Mouse (Mus musculus) liver, adult 2 months (tissue): ENCODE measurements at regions not wholly inside any gene's neighbourhood (a gene's known extent, or its start where the extent isn't known, plus 50 kb on each side); places are given as distances from the start of the nearest gene placed in this dataset.

Experiments used
- DNase-seq: peaks from one replicate; pipeline ENCODE4 v3.0.0-alpha.2; 2011; ENCODE audit warnings: low read depth, low spot score; ENCODE audit errors: extremely low read depth
- H3K27ac ChIP-seq: fragments of 200-500 bp; replicated peaks from 2 replicates; pipeline ENCODE4 v1.5.1; 2012; ENCODE audit warnings: low read depth, mild to moderate bottlenecking, control low read depth, inconsistent platforms, low read length; ENCODE audit not compliant: insufficient read depth
- H3K27me3 ChIP-seq: fragments of 200-500 bp; 2 replicates; pipeline ENCODE4 v1.6.1; 2012; ENCODE audit warnings: mild to moderate bottlenecking, moderate library complexity, low read length, inconsistent platforms; ENCODE audit not compliant: control insufficient read depth, insufficient read depth
- H3K36me3 ChIP-seq: fragments of 200-500 bp; 2 replicates; pipeline ENCODE4 v1.6.1; 2012; ENCODE audit warnings: low read length, inconsistent platforms; ENCODE audit not compliant: control insufficient read depth, insufficient read depth
- H3K4me1 ChIP-seq: fragments of 200-500 bp; 2 replicates; pipeline ENCODE4 v1.6.1; 2011; ENCODE audit warnings: low read length; ENCODE audit not compliant: control insufficient read depth, insufficient read depth
- H3K4me3 ChIP-seq: fragments of 200-500 bp; 2 replicates; pipeline ENCODE4 v1.5.1; 2011; ENCODE audit warnings: low read depth, mild to moderate bottlenecking, control low read depth, low read length, moderate library complexity; ENCODE audit not compliant: insufficient read depth
- H3K79me2 ChIP-seq: fragments of 200-500 bp; 2 replicates; pipeline ENCODE4 v1.6.1; 2012; ENCODE audit warnings: inconsistent platforms, mild to moderate bottlenecking, low read length, moderate library complexity; ENCODE audit not compliant: control insufficient read depth, insufficient read depth
- H3K9ac ChIP-seq: fragments of 200-500 bp; 2 replicates; pipeline ENCODE4 v1.6.1; 2012; ENCODE audit warnings: low read depth, mild to moderate bottlenecking, control low read depth, inconsistent platforms, low read length
- CTCF ChIP-seq: fragments of 200-500 bp; IDR thresholded peaks from 2 replicates; pipeline ENCODE4 v1.5.1; 2011; ENCODE audit warnings: low read depth, low read length, control low read depth
- POLR2A ChIP-seq: fragments of 200-500 bp; IDR thresholded peaks from 2 replicates; pipeline ENCODE4 v1.6.1; 2011; ENCODE audit warnings: low read length, control low read depth; ENCODE audit not compliant: insufficient read depth; ENCODE audit errors: extremely low read depth
- WGBS: fragments of 180-500 bp; shearing (Covaris S2); methylation state at CpG from one replicate; pipeline ENCODE4 v1.1.7; 2018; 5-methylcytosine and 5-hydroxymethylcytosine counted together

DNA sequence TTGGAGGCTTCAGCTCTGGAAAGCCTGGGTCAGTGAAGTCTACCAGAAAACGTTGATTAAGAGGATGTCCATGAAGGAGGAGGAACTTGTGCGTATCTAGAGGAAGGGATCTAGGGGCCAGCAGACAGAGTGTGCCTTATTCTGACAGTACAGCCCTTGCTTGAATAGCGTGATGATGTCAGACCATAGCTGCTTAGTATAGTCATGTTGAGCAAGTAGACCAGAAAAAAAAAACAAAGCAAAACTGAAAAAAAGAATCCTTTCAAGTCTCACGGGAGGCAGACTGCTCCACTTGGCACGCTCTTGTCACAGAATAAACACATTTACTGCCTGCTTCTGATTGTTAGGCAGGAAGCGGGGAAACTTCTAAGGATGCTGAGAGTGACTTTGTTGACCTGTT lies 290.7 kb downstream of the Rngtt start:
- H3K36me3 ChIP-seq = no peaks in the 10 kb centered on the region
- 51% methylated on average over 6 of the region's 6 CpGs for WGBS
- no peak overlapping the region for H3K9ac ChIP-seq
- TF ChIP-seq POLR2A (no peak), CTCF (no peak)
- H3K79me2 ChIP-seq = no peaks in the 10 kb centered on the region
- no peak overlapping the region for H3K4me3 ChIP-seq
- H3K27ac ChIP-seq = no peak overlapping the region
- H3K27me3 ChIP-seq = no peaks in the 10 kb centered on the region
- no peaks in the 10 kb centered on the region for H3K4me1 ChIP-seq
- DNase-seq = no peak

DNA sequence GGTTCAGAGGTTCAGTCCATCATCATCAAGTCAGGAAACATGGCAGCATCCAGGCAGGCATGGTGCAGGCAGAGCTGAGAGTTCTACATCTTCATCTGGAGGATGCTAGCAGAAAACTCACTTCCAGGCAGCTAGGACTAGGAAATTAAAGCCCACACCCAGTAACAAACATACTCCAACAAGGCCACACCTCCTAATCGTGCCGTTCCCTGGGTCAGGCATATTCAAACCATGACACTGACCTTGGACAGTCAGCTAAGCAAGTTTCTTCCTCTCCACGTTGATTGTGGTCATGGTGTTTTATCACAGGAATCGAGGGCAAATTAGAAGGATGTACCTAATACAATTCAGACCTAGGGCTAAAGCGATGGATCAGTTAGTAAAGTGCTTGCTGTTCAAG lies 294.5 kb downstream of the Rngtt start:
- WGBS = 87% methylated on average over 5 of the region's 5 CpGs
- no peaks in the 10 kb centered on the region for H3K4me1 ChIP-seq
- H3K36me3 ChIP-seq = no peaks in the 10 kb centered on the region
- no peak overlapping the region for H3K4me3 ChIP-seq
- no peak for TF ChIP-seq CTCF
- TF ChIP-seq POLR2A = no peak
- H3K27ac ChIP-seq = no peak overlapping the region
- no peak for DNase-seq
- no peak overlapping the region for H3K9ac ChIP-seq
- H3K27me3 ChIP-seq = no peaks in the 10 kb centered on the region
- no peaks in the 10 kb centered on the region for H3K79me2 ChIP-seq

GRCm38 (mm10) chr4:33639821-33640575 lies 284.4 kb upstream of the Cnr1 start:
- TF ChIP-seq POLR2A (no peak), CTCF (no peak)
- WGBS = 89% methylated on average over 5 of the region's 5 CpGs
- no peaks in the 10 kb centered on the region for H3K36me3 ChIP-seq
- H3K4me3 ChIP-seq = no peak overlapping the region
- no peaks in the 10 kb centered on the region for H3K27me3 ChIP-seq
- no peak overlapping the region for H3K9ac ChIP-seq
- no peaks in the 10 kb centered on the region for H3K4me1 ChIP-seq
- no peak for DNase-seq
- H3K79me2 ChIP-seq = no peaks in the 10 kb centered on the region
- no peak overlapping the region for H3K27ac ChIP-seq

DNA sequence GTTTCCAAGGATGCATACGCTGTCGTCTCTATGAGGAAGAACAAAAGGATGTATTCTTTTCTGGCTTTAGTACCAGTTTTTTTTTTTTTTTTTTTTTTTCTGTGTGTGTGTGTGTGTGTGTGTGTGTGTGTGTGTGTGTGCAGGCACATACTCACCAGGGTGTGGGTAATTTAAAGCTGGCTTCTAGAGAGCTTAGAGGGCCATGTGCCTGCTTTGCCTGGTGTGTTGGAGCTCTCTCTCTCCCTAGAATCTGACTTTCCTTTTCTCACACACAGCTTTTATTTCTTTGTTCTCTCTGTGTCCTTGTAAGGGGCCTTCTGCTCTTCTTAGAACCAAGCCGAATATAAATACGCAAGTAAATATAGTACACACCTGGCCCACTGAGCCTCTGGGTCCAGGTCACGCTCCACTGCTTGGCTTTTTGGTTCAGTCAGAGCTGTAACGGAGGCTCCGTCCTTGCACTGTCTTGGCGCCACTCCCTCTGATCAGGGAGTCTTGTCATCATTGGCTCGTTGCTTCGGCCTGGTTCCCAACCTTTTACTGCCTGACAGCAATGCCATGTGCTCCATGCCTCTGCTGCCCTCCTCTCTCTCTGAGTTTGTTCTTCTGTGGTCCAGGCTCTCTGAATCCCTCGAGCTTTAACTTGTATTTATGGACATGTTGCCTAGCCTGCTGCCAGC lies 283.7 kb upstream of the Cnr1 start:
- no peak for DNase-seq
- Histone ChIP-seq H3K79me2 (no peaks in the 10 kb centered on the region), H3K36me3 (no peaks in the 10 kb centered on the region), H3K27ac (no peak overlapping the region), H3K4me1 (no peaks in the 10 kb centered on the region), H3K9ac (no peak overlapping the region), H3K4me3 (no peak overlapping the region), H3K27me3 (no peaks in the 10 kb centered on the region)
- TF ChIP-seq POLR2A = no peak
- TF ChIP-seq CTCF = no peak
- 85% methylated on average over 11 of the region's 11 CpGs for WGBS

DNA sequence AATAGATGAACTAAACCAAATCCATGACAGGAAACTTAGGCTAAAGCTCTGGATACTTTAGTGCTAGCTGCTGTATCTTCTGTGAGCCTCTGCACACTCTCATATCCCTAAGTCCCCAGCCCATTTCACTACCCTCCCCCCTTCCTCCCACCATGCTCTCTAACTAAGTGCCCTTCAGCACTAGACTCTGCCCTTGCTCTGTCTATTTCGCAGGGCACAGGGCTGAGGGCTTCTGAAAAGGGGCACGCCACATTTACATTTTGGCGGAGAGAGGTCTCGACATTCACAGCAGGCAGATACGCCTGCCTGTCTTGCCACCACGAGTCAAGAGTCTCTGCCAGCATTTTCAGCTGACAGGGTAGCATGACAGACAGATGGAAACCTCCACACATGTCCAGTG lies 282.5 kb upstream of the Cnr1 start:
- Histone ChIP-seq H3K27ac (no peak overlapping the region), H3K79me2 (no peaks in the 10 kb centered on the region), H3K4me3 (no peak overlapping the region), H3K27me3 (no peaks in the 10 kb centered on the region), H3K9ac (no peak overlapping the region), H3K36me3 (no peaks in the 10 kb centered on the region), H3K4me1 (no peaks in the 10 kb centered on the region)
- 77% methylated on average over 6 of the region's 6 CpGs for WGBS
- no peak for TF ChIP-seq POLR2A
- no peak for TF ChIP-seq CTCF
- DNase-seq = no peak

GRCm38 (mm10) chr4:33642526-33642925 lies 281.9 kb upstream of the Cnr1 start:
- Histone ChIP-seq H3K79me2 (no peaks in the 10 kb centered on the region), H3K27ac (no peak overlapping the region), H3K27me3 (no peaks in the 10 kb centered on the region), H3K9ac (no peak overlapping the region), H3K4me3 (no peak overlapping the region), H3K36me3 (no peaks in the 10 kb centered on the region), H3K4me1 (no peaks in the 10 kb centered on the region)
- WGBS = 83% methylated on average over 13 of the region's 13 CpGs
- DNase-seq = no peak
- no peak for TF ChIP-seq POLR2A
- no peak for TF ChIP-seq CTCF
